Mouse (Mus musculus) myocyte (in vitro differentiated cells): ENCODE measurements at regions not wholly inside any gene's neighbourhood (a gene's known extent, or its start where the extent isn't known, plus 50 kb on each side); places are given as distances from the start of the nearest gene placed in this dataset.

ENCODE experiments used
- CEBPB ChIP-seq: IDR thresholded peaks from 2 replicates; pipeline ENCODE4 v1.6.1; 2011; ENCODE audit warnings: mild to moderate bottlenecking, moderate library complexity; ENCODE audit not compliant: poor library complexity, insufficient read depth, severe bottlenecking
- E2F4 ChIP-seq: IDR thresholded peaks from one replicate; pipeline ENCODE4 v1.6.1; 2011; ENCODE audit warnings: mild to moderate bottlenecking, control low read depth, moderate library complexity; ENCODE audit not compliant: insufficient read depth
- MAX ChIP-seq: IDR thresholded peaks from one replicate; pipeline ENCODE4 v1.6.1; 2011; ENCODE audit warnings: low read depth, mild to moderate bottlenecking, control low read depth
- MYOD1 ChIP-seq, 3 experiments: IDR thresholded peaks; one replicate each; pipeline ENCODE4 v1.6.1; 2011; ENCODE audit warnings: control low read depth in 2 of 3, low read depth in 2 of 3, mild to moderate bottlenecking in 2 of 3, moderate library complexity in 1 of 3; ENCODE audit not compliant: insufficient read length in 2 of 3, control insufficient read depth in 1 of 3
- MYOG ChIP-seq, 3 experiments: IDR thresholded peaks; one replicate each; pipeline ENCODE4 v1.6.1; 2011; ENCODE audit warnings: control low read depth in 2 of 3, low read depth in 2 of 3, mild to moderate bottlenecking in 2 of 3; ENCODE audit not compliant: insufficient read length in 2 of 3, control insufficient read depth in 1 of 3, insufficient read depth in 1 of 3
- POLR2A ChIP-seq: IDR thresholded peaks from one replicate; pipeline ENCODE4 v1.6.1; 2011; ENCODE audit warnings: low read depth, mild to moderate bottlenecking, control low read depth, moderate library complexity; ENCODE audit not compliant: insufficient read length
- POLR2AphosphoS2 ChIP-seq: IDR thresholded peaks from one replicate; pipeline ENCODE4 v1.6.1; 2011; ENCODE audit warnings: low read depth, control low read depth; ENCODE audit not compliant: insufficient read length
- REST ChIP-seq: IDR thresholded peaks from one replicate; pipeline ENCODE4 v1.6.1; 2011; ENCODE audit warnings: mild to moderate bottlenecking, control low read depth, moderate library complexity; ENCODE audit not compliant: insufficient read depth, insufficient read length
- SRF ChIP-seq: IDR thresholded peaks from one replicate; pipeline ENCODE4 v1.6.1; 2011; ENCODE audit warnings: low read depth; ENCODE audit not compliant: control insufficient read depth, insufficient read length
- TCF12 ChIP-seq: IDR thresholded peaks from one replicate; pipeline ENCODE4 v1.6.1; 2011; ENCODE audit warnings: mild to moderate bottlenecking, control low read depth; ENCODE audit not compliant: poor library complexity, insufficient read depth, severe bottlenecking
- TCF3 ChIP-seq: IDR thresholded peaks from one replicate; pipeline ENCODE4 v1.6.1; 2011; ENCODE audit warnings: low read depth, control low read depth; ENCODE audit not compliant: insufficient read length
- USF1 ChIP-seq: IDR thresholded peaks from one replicate; pipeline ENCODE4 v1.6.1; 2011; ENCODE audit warnings: low read depth, mild to moderate bottlenecking, control low read depth, moderate library complexity

DNA sequence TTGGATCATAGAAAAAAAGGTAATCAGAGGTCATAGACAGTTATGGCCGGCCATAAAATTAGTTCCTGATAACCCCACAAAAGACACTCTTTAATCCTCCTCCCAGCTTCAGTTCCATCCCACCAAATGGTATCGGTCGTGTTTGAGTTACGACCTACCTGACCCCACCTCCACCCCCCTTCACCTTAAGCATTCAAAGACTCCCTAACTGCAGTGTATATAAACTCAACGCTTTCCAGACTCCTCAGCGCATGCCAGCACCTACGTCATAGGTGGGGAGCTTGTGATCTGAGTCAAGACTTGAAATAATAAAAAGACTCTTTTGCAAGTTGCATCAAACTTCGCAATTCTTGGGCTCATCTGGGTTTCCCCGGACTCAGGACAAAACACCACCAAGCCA, 82.3 kb upstream of the Ltbp1 start:
- TF ChIP-seq CEBPB: no peak
- no peak for TF ChIP-seq MYOD1 (IDR thresholded peaks at IDR 0.05; ENCODE audit: control insufficient read depth in 1 of 3, insufficient read length in 2 of 3, low read depth in 2 of 3)
- no peak for TF ChIP-seq POLR2A
- TF ChIP-seq MAX: no peak
- TF ChIP-seq USF1: no peak
- TF ChIP-seq E2F4: no peak
- no peak for TF ChIP-seq TCF12
- TF ChIP-seq TCF3: no peak
- no peak for TF ChIP-seq SRF
- TF ChIP-seq REST: no peak
- TF ChIP-seq POLR2AphosphoS2: no peak
- no peak for TF ChIP-seq MYOG (IDR thresholded peaks at IDR 0.05; ENCODE audit: control insufficient read depth in 1 of 3, insufficient read depth in 1 of 3, insufficient read length in 2 of 3, low read depth in 2 of 3)
